Mouse (Mus musculus) lung, adult 2 months (tissue): ENCODE measurements around the gene Dclk1.

Experiments
- CTCF ChIP-seq: fragments of 200-500 bp; IDR thresholded peaks from 2 replicates; pipeline ENCODE4 v1.5.1; 2011; ENCODE audit warnings: mild to moderate bottlenecking, low read length, control low read depth; ENCODE audit not compliant: insufficient read depth
- POLR2A ChIP-seq: fragments of 200-500 bp; IDR thresholded peaks from 2 replicates; pipeline ENCODE4 v1.6.1; 2011; ENCODE audit warnings: low read depth, mild to moderate bottlenecking, control low read depth, low read length, borderline replicate concordance; ENCODE audit errors: extremely low read depth

- TF ChIP-seq POLR2A, result no peak
- no peak for TF ChIP-seq CTCF
These were observed 111.8 kb downstream of the Dclk1 start for GRCm38 (mm10) chr3:55353909-55354511.
